Mouse (Mus musculus) MEL (cell line): ENCODE measurements around the gene Unc13c.

Experiments used
- CTCF ChIP-seq, 3 experiments: IDR thresholded peaks in 2 of 3; conservative IDR thresholded peaks in 1 of 3; 2 replicates each; pipeline ENCODE4 v1.5.1; 2011 to 2012; ENCODE audit warnings: low read length in 3 of 3, low read depth in 2 of 3, mild to moderate bottlenecking in 2 of 3, improper control_type of control experiment in 1 of 3, inconsistent platforms in 1 of 3, mixed read lengths in 1 of 3, moderate library complexity in 1 of 3; ENCODE audit not compliant: control insufficient read depth in 1 of 3, insufficient read depth in 1 of 3, poor library complexity in 1 of 3, severe bottlenecking in 1 of 3
- E2F4 ChIP-seq: IDR thresholded peaks from 2 replicates; pipeline ENCODE4 v1.6.1; 2011; ENCODE audit warnings: low read depth, low read length, improper control_type of control experiment, borderline replicate concordance
- EP300 ChIP-seq, 2 experiments: IDR thresholded peaks; 2 replicates each; pipeline ENCODE4 v1.6.1; 2011; ENCODE audit warnings: improper control_type of control experiment in 2 of 2, low read length in 2 of 2, low read depth in 1 of 2, mild to moderate bottlenecking in 1 of 2
- GATA1 ChIP-seq: IDR thresholded peaks from 2 replicates; pipeline ENCODE4 v1.6.1; 2011; ENCODE audit warnings: low read depth, low read length, improper control_type of control experiment
- MAX ChIP-seq: IDR thresholded peaks from 2 replicates; pipeline ENCODE4 v1.6.1; 2011; ENCODE audit warnings: low read length, improper control_type of control experiment
- POLR2A ChIP-seq, 2 experiments: IDR thresholded peaks; 2 replicates each; pipeline ENCODE4 v1.6.1; 2011 to 2012; ENCODE audit warnings: low read length in 2 of 2, mild to moderate bottlenecking in 2 of 2, control low read depth in 1 of 2, improper control_type of control experiment in 1 of 2, low read depth in 1 of 2, moderate library complexity in 1 of 2; ENCODE audit not compliant: control insufficient read depth in 1 of 2, insufficient read depth in 1 of 2, poor library complexity in 1 of 2
- RCOR1 ChIP-seq: IDR thresholded peaks from 2 replicates; pipeline ENCODE4 v1.6.1; 2012; ENCODE audit warnings: low read depth, mild to moderate bottlenecking, inconsistent platforms, low read length, improper control_type of control experiment
- TCF12 ChIP-seq: IDR thresholded peaks from 2 replicates; pipeline ENCODE4 v1.6.1; 2014; ENCODE audit warnings: low read depth, mild to moderate bottlenecking, inconsistent platforms, low read length, improper control_type of control experiment, moderate library complexity
- UBTF ChIP-seq: IDR thresholded peaks from 2 replicates; pipeline ENCODE4 v1.6.1; 2012; ENCODE audit warnings: low read depth, mild to moderate bottlenecking, inconsistent platforms, low read length, improper control_type of control experiment, moderate library complexity, borderline replicate concordance; ENCODE audit not compliant: insufficient read depth
- USF1 ChIP-seq: IDR thresholded peaks from 2 replicates; pipeline ENCODE4 v1.6.1; 2014; ENCODE audit warnings: low read depth, mild to moderate bottlenecking, inconsistent platforms, low read length, improper control_type of control experiment, moderate library complexity
- ZMIZ1 ChIP-seq: IDR thresholded peaks from 2 replicates; pipeline ENCODE4 v1.6.1; 2012; ENCODE audit warnings: low read depth, mild to moderate bottlenecking, inconsistent platforms, low read length, improper control_type of control experiment, moderate library complexity

- TF ChIP-seq CTCF (IDR thresholded peaks at IDR 0.05 in 2 of 3, conservative IDR thresholded peaks at IDR 0.05 in 1 of 3; ENCODE audit: control insufficient read depth in 1 of 3, insufficient read depth in 1 of 3, low read depth in 2 of 3, low read length in 3 of 3, poor library complexity in 1 of 3, severe bottlenecking in 1 of 3) (no peak), POLR2A (IDR thresholded peaks at IDR 0.05; ENCODE audit: control insufficient read depth in 1 of 2, insufficient read depth in 1 of 2, low read depth in 1 of 2, low read length in 2 of 2, poor library complexity in 1 of 2) (no peak), MAX (no peak), E2F4 (no peak), GATA1 (no peak), UBTF (no peak), USF1 (no peak), RCOR1 (no peak), TCF12 (no peak), EP300 (IDR thresholded peaks at IDR 0.05; ENCODE audit: low read depth in 1 of 2, low read length in 2 of 2) (no peak), ZMIZ1 (no peak)
These were observed 355.9 kb downstream of the Unc13c start for GRCm38 (mm10) chr9:73612896-73613295.
